Mouse (Mus musculus) olfactory bulb, adult 2 months (tissue): ENCODE measurements around the gene Wdr4.

Experiments used
- CTCF ChIP-seq: fragments of 200-500 bp; IDR thresholded peaks from 2 replicates; pipeline ENCODE4 v1.5.1; 2012; ENCODE audit warnings: low read depth, mild to moderate bottlenecking, low read length, moderate library complexity; ENCODE audit not compliant: insufficient read depth
- POLR2A ChIP-seq: fragments of 200-500 bp; IDR thresholded peaks from 2 replicates; pipeline ENCODE4 v1.6.1; 2012; ENCODE audit warnings: mild to moderate bottlenecking, low read depth, low read length, moderate library complexity; ENCODE audit not compliant: insufficient read depth

DNA sequence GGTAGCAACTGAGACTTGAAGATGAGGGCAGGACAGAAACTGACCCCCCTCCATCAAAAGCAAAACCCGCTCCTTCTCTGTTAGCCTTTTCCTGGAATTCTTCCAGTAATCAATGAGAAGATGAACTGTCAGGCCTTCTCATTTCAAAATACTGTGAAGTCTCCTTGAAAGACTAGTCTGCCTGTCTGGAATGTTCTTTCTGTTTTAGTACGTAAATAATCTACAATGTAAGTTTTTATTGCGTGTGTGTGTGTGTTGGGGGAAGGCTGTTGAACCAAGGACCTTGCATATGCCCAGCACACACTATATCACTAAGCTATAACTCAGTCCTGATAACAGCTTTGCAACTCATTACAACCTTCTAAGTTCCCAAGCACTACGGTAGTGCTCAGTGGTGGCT, 5.3 kb upstream of the Wdr4 start:
- TF ChIP-seq CTCF (no peak), POLR2A (no peak)
